Comparison of ENCODE assay signal across 8 mouse cellular contexts in genomic region chr19:5851481-5851971, GRCm38 (mm10). TPM values are rescaled to one million over a fixed set of nuclear protein-coding genes. Genes with fewer than 3 reads are reported as not detected.
DNase-seq lines count a peak whose midpoint lies in the region; ATAC-seq and TF ChIP-seq lines count a peak whose summit lies in the region.

No protein-coding gene starts in this region.

- no peaks in the 10 kb centered on the region for H3K27me3 ChIP-seq in lung, embryonic 16.5 days (ENCODE audit: control insufficient read depth, insufficient read depth, low read depth, low read length)
- no peaks in the 10 kb centered on the region for H3K27me3 ChIP-seq in hindbrain, embryonic 11.5 days (ENCODE audit: control insufficient read depth, insufficient read depth, low read length)
- no peaks in the 10 kb centered on the region for H3K27me3 ChIP-seq in small intestine, adult 2 months (ENCODE audit: control insufficient read depth, insufficient read depth, low read length)

- H3K9me3 ChIP-seq in lung, embryonic 16.5 days (ENCODE audit: control insufficient read depth, low read length), result 0 out of 2 replicates have a peak, but pooled peaks cover 4% of the 10 kb centered on the region
- no peaks in the 10 kb centered on the region for H3K9me3 ChIP-seq in hindbrain, embryonic 11.5 days (ENCODE audit: control insufficient read depth, low read length)

- 70% methylated on average over 5 of the region's 5 CpGs for WGBS in lung, embryonic 16.5 days
- WGBS in hindbrain, embryonic 11.5 days, result 78% methylated on average over 5 of the region's 5 CpGs
- WGBS in small intestine, adult 2 months, result 18% methylated on average over 5 of the region's 5 CpGs

- H3K4me3 ChIP-seq in lung, embryonic 16.5 days (ENCODE audit: low read length), result no peak overlapping the region
- H3K4me3 ChIP-seq in hindbrain, embryonic 11.5 days (ENCODE audit: low read depth, low read length), result no peak overlapping the region
- H3K4me3 ChIP-seq in small intestine, adult 2 months (ENCODE audit: low read depth, low read length), result peak overlapping the region; percentile 21; the same call in 1 of the 2 replicates

- no peak for TF ChIP-seq CTCF in small intestine, adult 2 months (IDR thresholded peaks at IDR 0.05; ENCODE audit: extremely low read depth, insufficient read length, insufficient replicate concordance, low read depth, low read length)

- H3K36me3 ChIP-seq in lung, embryonic 16.5 days (ENCODE audit: control insufficient read depth, insufficient read depth, low read length), result peaks cover 30% of the 10 kb centered on the region
- 0 out of 2 replicates have a peak, but pooled peaks cover 4% of the 10 kb centered on the region for H3K36me3 ChIP-seq in hindbrain, embryonic 11.5 days (ENCODE audit: control insufficient read depth, insufficient read depth, low read length)
- peaks cover 27% of the 10 kb centered on the region for H3K36me3 ChIP-seq in small intestine, adult 2 months (ENCODE audit: control insufficient read depth, insufficient read depth, low read length)

- DNase-seq in lung, adult 18-20 months, result no peak
- peak; percentile 58 for DNase-seq in c-Kit-positive CD71-positive TER-119-negative erythroid progenitor cells, embryonic 14.5 days (ENCODE audit: low read depth)
- no peak for DNase-seq in hindbrain, embryonic 11.5 days (ENCODE audit: low spot score)
- DNase-seq in ovary, adult 18-20 months (ENCODE audit: low spot score), result no peak
- no peak for DNase-seq in cerebellum, postnatal 36 days
- no peak for DNase-seq in urinary bladder, postnatal 25 days (ENCODE audit: low spot score)

- H3K9ac ChIP-seq in lung, embryonic 16.5 days (ENCODE audit: low read length), result peak overlapping the region; percentile 24
- H3K9ac ChIP-seq in hindbrain, embryonic 11.5 days (ENCODE audit: low read depth, low read length), result peak overlapping the region; percentile 12; the same call in 1 of the 2 replicates

- H3K4me1 ChIP-seq in lung, embryonic 16.5 days (replicated peaks; ENCODE audit: control insufficient read depth, insufficient read depth, low read length), result peaks cover 43% of the 10 kb centered on the region
- H3K4me1 ChIP-seq in hindbrain, embryonic 11.5 days (replicated peaks; ENCODE audit: control insufficient read depth, insufficient read depth, low read length), result peaks cover 21% of the 10 kb centered on the region
- H3K4me1 ChIP-seq in small intestine, adult 2 months (ENCODE audit: control insufficient read depth, insufficient read depth, insufficient read length, low read length), result peaks cover 43% of the 10 kb centered on the region

- no peak overlapping the region for H3K4me2 ChIP-seq in lung, embryonic 16.5 days (ENCODE audit: low read depth, low read length)
- H3K4me2 ChIP-seq in hindbrain, embryonic 11.5 days (replicated peaks; ENCODE audit: low read depth, low read length), result no peak overlapping the region

- no peak for TF ChIP-seq POLR2A in small intestine, adult 2 months (IDR thresholded peaks at IDR 0.05; ENCODE audit: low read depth, low read length)

- ATAC-seq in lung, embryonic 16.5 days (ENCODE audit: low read depth), result no peak
- no peak for ATAC-seq in hindbrain, embryonic 11.5 days (ENCODE audit: low FRiP score)

- peak overlapping the region; percentile 64 for H3K27ac ChIP-seq in lung, embryonic 16.5 days (ENCODE audit: low read length)
- H3K27ac ChIP-seq in hindbrain, embryonic 11.5 days (ENCODE audit: low read depth, low read length), result no peak overlapping the region
- peak overlapping the region; percentile 88 for H3K27ac ChIP-seq in small intestine, adult 2 months (ENCODE audit: insufficient read depth, low read depth, low read length)

RNA-seq across cellular contexts. Expression of gene Frmd8, which starts 23.5 kb away (rescaled TPM):
- polyA plus RNA-seq in lung, embryonic 16.5 days (2015; fragmentation: Nextera tagmentation; extraction: Ambion mirVana), result 56.4 and 61.1 TPM in 2 replicates
- polyA plus RNA-seq in hindbrain, embryonic 11.5 days (2014; fragmentation: Nextera tagmentation; extraction: Ambion mirVana), result 14.9 and 15.8 TPM in 2 replicates
- 32.1 and 62.1 TPM in 2 replicates for polyA plus RNA-seq in small intestine, adult 2 months (2012; rRNA removed)

RNA-seq across cellular contexts. Expression of gene Slc25a45, which starts 26.1 kb away (rescaled TPM):
- polyA plus RNA-seq in lung, embryonic 16.5 days (2015; fragmentation: Nextera tagmentation; extraction: Ambion mirVana), result 5.7 and 6.2 TPM in 2 replicates
- 1.0 and 1.1 TPM in 2 replicates for polyA plus RNA-seq in hindbrain, embryonic 11.5 days (2014; fragmentation: Nextera tagmentation; extraction: Ambion mirVana)
- polyA plus RNA-seq in small intestine, adult 2 months (2012; rRNA removed), result 207 and 241 TPM in 2 replicates

RNA-seq across cellular contexts. Expression of gene Tigd3, which starts 42.4 kb away (rescaled TPM):
- polyA plus RNA-seq in lung, embryonic 16.5 days (2015; fragmentation: Nextera tagmentation; extraction: Ambion mirVana), result 2.5 and 3.2 TPM in 2 replicates
- polyA plus RNA-seq in hindbrain, embryonic 11.5 days (2014; fragmentation: Nextera tagmentation; extraction: Ambion mirVana), result 7.0 and 7.5 TPM in 2 replicates
- 0.90 and 2.0 TPM in 2 replicates for polyA plus RNA-seq in small intestine, adult 2 months (2012; rRNA removed)

Comparison
In these comparisons a context has a peak if more than half of its experiments do, and no peak if none do; other contexts are left out.
1. RNA of gene Slc25a45, which starts 26.1 kb away (polyA plus RNA-seq): 207 to 241 TPM in small intestine, adult 2 months; 5.7 to 6.2 TPM in lung, embryonic 16.5 days and 1.0 to 1.1 TPM in hindbrain, embryonic 11.5 days; every median in the first group is over 10 times any median in the second.